Mouse (Mus musculus) thymus, adult 18-20 months (tissue): ENCODE measurements around the gene Clcc1.
A peak's percentile ranks its signal among the peaks of the same experiment; 100 is the strongest.
"Not testable (repeated sequence)": the region's sequence is repeated elsewhere in the genome, so short reads cannot be mapped to it uniquely, and the experiment has no call there.

Source experiments
- DNase-seq, 2 experiments: peaks; one replicate each; pipeline ENCODE4 v3.0.0; 2022; ENCODE audit warnings: mixed read lengths in 2 of 2

The Clcc1 gene

GRCm38 (mm10) chr3:108653710-108654379, at the start of gene Clcc1:
Gene Clcc1 (plus strand): TSS chr3:108653913.
- peak; percentile 90 to 91 for DNase-seq

- DNase-seq: no peak
Observed at GRCm38 (mm10) chr3:108608906-108609305, 44.8 kb upstream of the Clcc1 start.

- no peak for DNase-seq
Observed at GRCm38 (mm10) chr3:108634761-108635160, 19.0 kb upstream of the Clcc1 start.

- DNase-seq: no peak
Observed at GRCm38 (mm10) chr3:108639412-108639811, 14.3 kb upstream of the Clcc1 start.

- no peak for DNase-seq
Observed at GRCm38 (mm10) chr3:108640998-108641397, 12.7 kb upstream of the Clcc1 start.

GRCm38 (mm10) chr3:108644856-108645255, 8.9 kb upstream of the Clcc1 start:
- DNase-seq: no peak

GRCm38 (mm10) chr3:108646036-108646435, 7.7 kb upstream of the Clcc1 start:
- DNase-seq: no peak

- DNase-seq: not testable (repeated sequence)
Observed at GRCm38 (mm10) chr3:108647681-108648080, 6.0 kb upstream of the Clcc1 start.

GRCm38 (mm10) chr3:108652866-108653642, 659 bp upstream of the Clcc1 start:
- no peak for DNase-seq

- DNase-seq: no peak
Observed at GRCm38 (mm10) chr3:108654566-108654965, 853 bp downstream of the Clcc1 start.

GRCm38 (mm10) chr3:108655486-108655885, 1.8 kb downstream of the Clcc1 start:
- DNase-seq: no peak

- no peak for DNase-seq
Observed at GRCm38 (mm10) chr3:108658612-108659011, 4.9 kb downstream of the Clcc1 start.

GRCm38 (mm10) chr3:108660941-108661340, 7.2 kb downstream of the Clcc1 start:
- DNase-seq: no peak

- no peak for DNase-seq
Observed at GRCm38 (mm10) chr3:108676616-108677015, 22.9 kb downstream of the Clcc1 start.

GRCm38 (mm10) chr3:108681004-108681403, 27.3 kb downstream of the Clcc1 start:
- DNase-seq: no peak

- DNase-seq: not testable (repeated sequence)
Observed at GRCm38 (mm10) chr3:108683597-108683996, 29.9 kb downstream of the Clcc1 start.

- DNase-seq: no peak
Observed at GRCm38 (mm10) chr3:108685701-108686100, 32.0 kb downstream of the Clcc1 start.

- no peak for DNase-seq
Observed at GRCm38 (mm10) chr3:108689015-108689441, 35.3 kb downstream of the Clcc1 start.

GRCm38 (mm10) chr3:108689446-108689845, 35.7 kb downstream of the Clcc1 start:
- DNase-seq: no peak

GRCm38 (mm10) chr3:108689979-108690378, 36.3 kb downstream of the Clcc1 start:
- DNase-seq: no peak

GRCm38 (mm10) chr3:108694321-108694720, 40.6 kb downstream of the Clcc1 start:
- DNase-seq: no peak

GRCm38 (mm10) chr3:108698662-108699061, 44.9 kb downstream of the Clcc1 start:
- no peak for DNase-seq

- DNase-seq: no peak
Observed at GRCm38 (mm10) chr3:108699786-108700185, 46.1 kb downstream of the Clcc1 start.

- no peak for DNase-seq
Observed at GRCm38 (mm10) chr3:108701256-108701655, 47.5 kb downstream of the Clcc1 start.
